Mouse (Mus musculus): ENCODE measurements at regions not wholly inside any gene's neighbourhood (a gene's known extent, or its start where the extent isn't known, plus 50 kb on each side); places are given as distances from the start of the nearest gene placed in this dataset.

GRCm38 (mm10) chr6:6291781-6292180 lies 74.8 kb upstream of the Slc25a13 start:
- WGBS (ENCODE audit: insufficient replicate concordance) = 62% methylated on average over 3 of the region's 3 CpGs

GRCm38 (mm10) chr6:6290427-6290826 lies 73.5 kb upstream of the Slc25a13 start:
- no peak overlapping the region for H3K4me2 ChIP-seq
- no peaks in the 10 kb centered on the region for H3K9me3 ChIP-seq (replicated peaks; ENCODE audit: control insufficient read depth, low read length)
- no peak overlapping the region for H3K9ac ChIP-seq (ENCODE audit: low read depth, low read length)
- no peak overlapping the region for H3K27ac ChIP-seq (ENCODE audit: low read depth, low read length)
- 83% methylated on average over 7 of the region's 7 CpGs for WGBS (ENCODE audit: insufficient replicate concordance)
- no peak for ATAC-seq (replicated peaks; ENCODE audit: insufficient number of reproducible peaks, low FRiP score, low TSS enrichment)
- H3K27me3 ChIP-seq (ENCODE audit: control insufficient read depth, insufficient read depth, low read length) = no peaks in the 10 kb centered on the region
- no peaks in the 10 kb centered on the region for H3K36me3 ChIP-seq (ENCODE audit: control insufficient read depth, insufficient read depth, low read length)
- H3K4me1 ChIP-seq (ENCODE audit: control insufficient read depth, insufficient read depth, low read length) = no peaks in the 10 kb centered on the region
- no peak overlapping the region for H3K4me3 ChIP-seq (ENCODE audit: low read depth, low read length)

More at GRCm38 (mm10) chr6:6291781-6292180, 74.8 kb upstream of the Slc25a13 start:
- H3K36me3 ChIP-seq (ENCODE audit: control insufficient read depth, insufficient read depth, low read length) = no peaks in the 10 kb centered on the region
- H3K4me1 ChIP-seq (ENCODE audit: control insufficient read depth, insufficient read depth, low read length) = no peaks in the 10 kb centered on the region
- H3K4me3 ChIP-seq (ENCODE audit: low read depth, low read length) = no peak overlapping the region
- no peaks in the 10 kb centered on the region for H3K9me3 ChIP-seq (replicated peaks; ENCODE audit: control insufficient read depth, low read length)
- no peak for ATAC-seq (replicated peaks; ENCODE audit: insufficient number of reproducible peaks, low FRiP score, low TSS enrichment)
- H3K27ac ChIP-seq (ENCODE audit: low read depth, low read length) = no peak overlapping the region
- H3K4me2 ChIP-seq = no peak overlapping the region
- H3K9ac ChIP-seq (ENCODE audit: low read depth, low read length) = no peak overlapping the region
- no peaks in the 10 kb centered on the region for H3K27me3 ChIP-seq (ENCODE audit: control insufficient read depth, insufficient read depth, low read length)

GRCm38 (mm10) chr6:6289806-6290205 lies 72.8 kb upstream of the Slc25a13 start:
- no peak for ATAC-seq (replicated peaks; ENCODE audit: insufficient number of reproducible peaks, low FRiP score, low TSS enrichment)
- Histone ChIP-seq H3K9ac (ENCODE audit: low read depth, low read length) (no peak overlapping the region), H3K36me3 (ENCODE audit: control insufficient read depth, insufficient read depth, low read length) (no peaks in the 10 kb centered on the region), H3K9me3 (replicated peaks; ENCODE audit: control insufficient read depth, low read length) (no peaks in the 10 kb centered on the region), H3K27ac (ENCODE audit: low read depth, low read length) (no peak overlapping the region), H3K4me3 (ENCODE audit: low read depth, low read length) (no peak overlapping the region), H3K27me3 (ENCODE audit: control insufficient read depth, insufficient read depth, low read length) (no peaks in the 10 kb centered on the region), H3K4me2 (no peak overlapping the region), H3K4me1 (ENCODE audit: control insufficient read depth, insufficient read depth, low read length) (no peaks in the 10 kb centered on the region)
- WGBS (ENCODE audit: insufficient replicate concordance) = 17% methylated on average over 6 of the region's 6 CpGs

GRCm38 (mm10) chr6:6280812-6281568 lies 64.0 kb upstream of the Slc25a13 start:
- Histone ChIP-seq H3K4me3 (ENCODE audit: low read depth, low read length) (no peak overlapping the region), H3K27me3 (ENCODE audit: control insufficient read depth, insufficient read depth, low read length) (no peaks in the 10 kb centered on the region), H3K36me3 (ENCODE audit: control insufficient read depth, insufficient read depth, low read length) (no peaks in the 10 kb centered on the region), H3K9ac (ENCODE audit: low read depth, low read length) (no peak overlapping the region), H3K4me1 (ENCODE audit: control insufficient read depth, insufficient read depth, low read length) (no peaks in the 10 kb centered on the region), H3K4me2 (no peak overlapping the region), H3K27ac (ENCODE audit: low read depth, low read length) (no peak overlapping the region), H3K9me3 (replicated peaks; ENCODE audit: control insufficient read depth, low read length) (0 out of 2 replicates have a peak, but pooled peaks cover 3% of the 10 kb centered on the region)
- 78% methylated on average over 17 of the region's 17 CpGs for WGBS (ENCODE audit: insufficient replicate concordance)
- no peak for ATAC-seq (replicated peaks; ENCODE audit: insufficient number of reproducible peaks, low FRiP score, low TSS enrichment)

GRCm38 (mm10) chr6:6279646-6280045 lies 62.7 kb upstream of the Slc25a13 start:
- 71% methylated on average over 6 of the region's 6 CpGs for WGBS (ENCODE audit: insufficient replicate concordance)

GRCm38 (mm10) chr6:6270545-6270944 lies 53.6 kb upstream of the Slc25a13 start:
- WGBS (ENCODE audit: insufficient replicate concordance) = 36% methylated on average over 2 of the region's 2 CpGs
- Histone ChIP-seq H3K9me3 (replicated peaks; ENCODE audit: control insufficient read depth, low read length) (no peaks in the 10 kb centered on the region), H3K4me2 (no peak overlapping the region), H3K4me1 (ENCODE audit: control insufficient read depth, insufficient read depth, low read length) (no peaks in the 10 kb centered on the region), H3K4me3 (ENCODE audit: low read depth, low read length) (no peak overlapping the region), H3K27ac (ENCODE audit: low read depth, low read length) (no peak overlapping the region), H3K27me3 (ENCODE audit: control insufficient read depth, insufficient read depth, low read length) (no peaks in the 10 kb centered on the region), H3K9ac (ENCODE audit: low read depth, low read length) (no peak overlapping the region), H3K36me3 (ENCODE audit: control insufficient read depth, insufficient read depth, low read length) (no peaks in the 10 kb centered on the region)
- ATAC-seq (replicated peaks; ENCODE audit: insufficient number of reproducible peaks, low FRiP score, low TSS enrichment) = no peak

More at GRCm38 (mm10) chr6:6279646-6280045, 62.7 kb upstream of the Slc25a13 start:
- no peaks in the 10 kb centered on the region for H3K27me3 ChIP-seq (ENCODE audit: control insufficient read depth, insufficient read depth, low read length)
- H3K4me1 ChIP-seq (ENCODE audit: control insufficient read depth, insufficient read depth, low read length) = no peaks in the 10 kb centered on the region
- no peak overlapping the region for H3K9ac ChIP-seq (ENCODE audit: low read depth, low read length)
- no peak overlapping the region for H3K27ac ChIP-seq (ENCODE audit: low read depth, low read length)
- no peak overlapping the region for H3K4me2 ChIP-seq
- no peak for ATAC-seq (replicated peaks; ENCODE audit: insufficient number of reproducible peaks, low FRiP score, low TSS enrichment)
- H3K36me3 ChIP-seq (ENCODE audit: control insufficient read depth, insufficient read depth, low read length) = no peaks in the 10 kb centered on the region
- no peak overlapping the region for H3K4me3 ChIP-seq (ENCODE audit: low read depth, low read length)
- H3K9me3 ChIP-seq (replicated peaks; ENCODE audit: control insufficient read depth, low read length) = 0 out of 2 replicates have a peak, but pooled peaks cover 3% of the 10 kb centered on the region
